Mouse (Mus musculus): ENCODE measurements around the gene A730009L09Rik.
A peak's percentile ranks its signal among the peaks of the same experiment; 100 is the strongest.

Gene A730009L09Rik

DNA sequence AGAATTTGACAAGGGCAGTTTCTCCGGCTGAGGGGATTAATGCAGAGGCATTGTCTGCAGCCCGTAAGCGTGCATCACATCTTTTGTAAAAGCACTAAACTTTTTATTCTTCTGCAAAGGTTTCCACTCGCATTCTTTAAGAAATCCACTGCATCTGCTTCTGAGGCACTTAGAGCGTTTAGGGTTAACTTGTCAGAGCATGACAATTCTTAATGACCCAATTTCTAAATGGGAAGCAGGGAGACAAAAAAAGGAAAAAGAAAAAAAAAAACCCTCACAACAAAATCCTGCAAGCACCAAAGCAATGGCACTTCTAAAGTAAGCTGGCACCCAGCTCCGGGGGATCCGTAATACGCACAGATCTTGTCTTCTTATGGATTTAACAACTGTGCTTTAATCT is at the start of gene A730009L09Rik:
Gene A730009L09Rik (plus strand): TSS at position 301 of the 400 bp plus-strand sequence.
- DNase-seq, result no peak

DNA sequence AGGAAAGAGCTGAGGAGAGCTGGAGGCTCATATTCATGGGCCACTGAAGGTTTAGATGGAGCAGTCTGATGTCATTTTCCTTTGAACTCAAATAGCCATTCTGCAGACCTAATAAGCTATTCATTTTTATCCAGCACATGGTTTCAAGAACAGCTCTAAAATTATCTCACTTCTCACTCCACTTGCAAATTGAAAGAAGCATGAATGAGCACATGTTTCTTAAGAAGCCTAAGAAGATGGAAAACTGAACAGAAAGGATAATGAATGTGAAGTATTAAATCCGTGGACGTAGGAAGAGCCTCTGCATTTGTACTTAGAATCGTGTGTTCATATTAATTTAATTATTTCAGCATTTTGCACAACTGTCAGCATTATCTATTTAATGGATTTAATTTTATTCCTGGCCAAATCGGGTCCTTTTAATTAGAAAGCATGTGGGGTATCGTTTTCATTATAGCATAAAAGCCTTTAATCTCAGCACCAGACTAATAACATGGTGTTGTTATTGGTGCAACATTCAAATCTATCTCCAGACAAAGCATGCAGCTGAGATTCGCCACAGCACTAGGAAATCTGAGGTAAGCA is 49.2 kb upstream of the A730009L09Rik start:
- DNase-seq, result no peak

DNA sequence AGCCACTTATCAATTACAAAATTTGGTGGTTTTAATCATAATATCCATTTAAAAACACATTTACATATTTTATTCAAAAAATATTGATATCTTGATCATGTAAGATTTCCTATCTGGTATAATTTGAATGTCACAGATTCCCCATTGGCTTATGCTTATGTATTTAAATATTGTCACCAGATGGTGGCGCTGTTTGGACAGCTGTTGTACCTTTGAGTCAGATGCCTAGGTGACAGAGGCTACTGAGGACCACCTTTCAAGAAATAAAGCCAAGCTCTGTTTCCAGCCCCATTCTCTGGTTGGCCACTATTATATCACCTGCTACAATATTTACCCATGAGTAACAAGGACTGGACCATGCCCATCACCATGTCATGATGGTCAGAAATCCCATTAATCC is 46.0 kb upstream of the A730009L09Rik start:
- DNase-seq, result no peak

DNA sequence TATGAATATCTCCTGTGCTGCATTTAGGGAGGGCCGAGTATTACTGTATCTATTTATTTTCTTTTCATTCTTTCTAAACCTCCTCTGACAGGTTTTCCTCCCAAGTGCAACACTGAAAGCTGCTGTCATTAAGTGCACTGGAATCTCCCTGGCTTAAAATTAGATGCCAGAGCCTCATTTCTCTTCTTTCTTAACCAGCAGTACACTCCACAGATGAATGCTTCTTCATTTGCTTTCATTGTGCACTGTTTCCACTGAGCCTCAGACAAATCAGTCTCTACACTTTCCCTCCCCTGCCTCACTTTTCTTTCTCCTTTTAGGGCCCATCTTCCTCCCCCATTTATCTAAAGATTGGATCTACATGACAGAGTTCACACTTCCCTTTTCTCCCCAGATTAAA is 44.9 kb upstream of the A730009L09Rik start:
- no peak for DNase-seq

DNA sequence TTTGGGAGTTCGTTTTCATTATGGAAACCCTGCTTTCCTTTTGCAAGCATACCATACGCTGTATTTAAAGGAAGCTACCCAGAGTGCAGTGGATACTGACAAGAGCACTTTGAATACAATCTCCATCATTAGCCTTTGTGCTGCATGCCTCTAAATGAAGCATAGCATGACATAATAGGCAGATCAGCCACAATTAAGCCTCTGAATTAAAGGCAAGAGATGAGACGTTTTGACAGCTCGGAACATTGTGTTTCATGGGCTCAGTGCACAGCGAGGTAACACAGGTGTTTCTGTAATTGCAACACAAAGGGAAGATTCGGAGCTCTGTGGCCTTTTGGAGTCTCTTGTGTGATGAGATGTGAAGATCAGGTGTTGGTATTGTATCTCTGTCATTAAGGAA is 41.5 kb upstream of the A730009L09Rik start:
- DNase-seq, result no peak

DNA sequence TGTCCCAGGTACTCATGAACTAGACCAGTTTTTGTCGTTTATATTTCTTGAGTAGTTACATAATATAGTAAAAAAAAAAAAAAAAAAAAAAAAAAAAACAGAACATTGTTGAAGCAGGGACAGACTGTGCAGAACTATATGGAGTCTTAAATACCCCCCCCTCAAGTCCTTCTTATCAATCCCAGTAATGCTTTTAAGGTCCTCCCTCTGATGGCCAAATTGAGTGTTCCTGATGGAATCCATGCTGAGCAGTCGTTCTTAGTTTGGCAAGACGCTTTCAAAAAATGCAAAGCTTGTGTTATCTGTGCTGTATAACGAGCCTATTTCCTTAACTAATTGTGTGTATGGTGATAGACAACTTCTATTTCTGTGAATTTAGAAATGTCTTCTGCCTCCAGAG is 40.2 kb upstream of the A730009L09Rik start:
- DNase-seq, result no peak

DNA sequence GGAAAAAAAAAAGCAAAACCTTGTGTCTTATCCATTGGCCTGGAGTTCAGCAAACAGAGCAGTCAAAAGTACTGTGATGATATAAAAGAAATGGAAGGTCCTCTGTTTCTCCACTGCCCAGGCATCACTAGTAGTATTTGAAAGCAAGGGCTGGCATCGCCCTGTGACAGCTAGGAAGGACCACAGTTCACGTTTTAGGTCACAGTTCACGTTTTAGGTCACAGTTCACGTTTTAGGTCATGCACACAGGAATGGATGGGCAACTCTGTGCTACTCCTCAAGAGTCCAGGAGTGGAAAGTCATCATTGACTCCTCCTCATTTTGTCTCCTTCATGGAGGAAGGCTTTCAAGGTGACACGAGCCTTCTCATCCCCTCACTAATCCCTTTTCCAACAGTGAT is 38.0 kb upstream of the A730009L09Rik start:
- no peak for DNase-seq

DNA sequence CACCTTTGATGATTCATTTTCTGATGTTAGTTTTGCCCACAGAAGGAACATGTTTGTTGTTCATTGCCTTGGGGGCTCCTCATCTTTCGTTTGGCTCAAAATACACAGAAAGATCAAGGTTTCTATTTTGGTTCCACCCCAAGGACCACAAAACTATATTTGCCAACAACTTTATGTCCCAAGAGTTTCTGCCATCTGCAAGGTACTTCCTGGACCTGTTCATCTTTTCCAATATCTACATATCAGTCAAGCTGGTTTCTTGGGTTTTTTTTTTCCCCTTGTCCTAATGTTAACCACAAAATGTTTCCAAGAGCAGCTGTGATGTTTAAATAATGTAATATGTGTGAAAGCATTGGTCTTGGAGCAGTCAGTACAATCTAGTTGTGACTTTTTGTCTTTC is 37.4 kb upstream of the A730009L09Rik start:
- DNase-seq, result no peak

DNA sequence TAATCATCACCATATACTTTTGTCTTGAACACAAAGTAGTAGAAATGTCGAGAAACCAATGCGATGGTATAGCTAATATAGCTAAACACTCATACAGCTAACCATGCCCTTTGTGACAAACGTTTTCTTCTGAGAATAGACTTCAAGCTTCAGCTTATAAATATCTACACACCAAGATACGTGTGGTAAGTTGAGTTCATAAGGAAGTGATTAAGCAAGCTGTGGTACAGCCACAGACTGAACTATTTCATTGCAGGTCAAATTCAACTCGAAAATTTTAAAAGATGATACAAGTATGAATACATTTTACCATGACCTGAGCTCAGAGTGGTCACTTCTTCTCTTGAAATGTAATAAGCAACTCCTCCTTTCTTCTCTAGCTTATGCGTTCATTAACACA is 37.0 kb upstream of the A730009L09Rik start:
- DNase-seq, result no peak

DNA sequence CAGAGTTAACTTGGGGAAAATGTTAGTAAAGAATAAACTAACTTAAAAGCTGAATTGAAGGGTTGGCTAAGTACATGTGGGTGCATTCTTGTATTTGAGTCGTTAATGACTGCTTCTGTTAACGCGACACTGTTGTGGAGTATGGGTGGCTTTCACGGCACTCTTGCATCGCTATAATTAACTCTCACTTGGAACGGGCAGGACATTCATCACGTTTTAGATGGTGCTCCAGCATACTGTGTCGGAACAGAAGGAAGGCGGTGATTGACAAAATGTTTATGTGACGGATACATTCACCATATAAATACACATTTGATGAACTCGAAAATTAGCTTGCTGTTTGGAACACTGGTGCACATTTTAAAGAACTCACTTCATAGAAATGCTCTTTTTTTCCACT is 29.0 kb upstream of the A730009L09Rik start:
- no peak for DNase-seq

DNA sequence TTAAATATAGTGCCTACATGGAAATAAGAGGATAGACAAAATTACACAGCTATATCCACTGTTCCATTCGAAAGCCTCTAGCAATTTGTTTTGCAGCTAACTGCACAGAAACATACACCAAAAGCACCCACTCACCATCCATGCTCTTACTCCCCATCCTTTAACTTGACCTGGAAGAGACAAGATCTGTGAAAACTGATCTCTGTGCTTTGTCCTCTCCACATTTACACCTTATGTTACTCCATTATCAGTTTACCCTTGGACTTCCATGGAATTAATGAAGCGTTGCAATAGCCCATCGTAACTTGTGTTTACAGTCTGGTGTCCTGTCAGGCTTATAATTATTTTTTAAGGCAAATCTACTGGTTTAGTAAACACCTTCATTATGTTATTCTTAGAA is 20.1 kb upstream of the A730009L09Rik start:
- no peak for DNase-seq

DNA sequence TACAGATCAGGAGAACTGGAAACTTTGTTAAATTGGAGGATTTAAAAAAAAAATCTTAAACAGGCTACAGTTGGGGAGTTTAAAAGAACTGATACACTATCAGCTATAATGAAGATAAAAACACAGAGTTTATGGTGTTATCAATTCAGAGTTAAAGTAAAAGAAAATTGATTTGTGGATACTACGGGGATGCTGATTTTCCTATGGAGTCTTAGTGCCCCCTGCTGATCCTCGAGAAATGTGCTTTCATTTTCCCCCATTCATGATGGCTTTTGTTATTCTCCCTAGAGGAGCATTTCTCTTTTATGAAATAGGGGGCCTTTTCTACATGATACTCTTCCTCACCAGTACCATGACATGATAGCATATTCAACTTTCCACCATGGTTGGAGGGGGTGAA is 19.5 kb upstream of the A730009L09Rik start:
- peak; percentile 6 for DNase-seq

DNA sequence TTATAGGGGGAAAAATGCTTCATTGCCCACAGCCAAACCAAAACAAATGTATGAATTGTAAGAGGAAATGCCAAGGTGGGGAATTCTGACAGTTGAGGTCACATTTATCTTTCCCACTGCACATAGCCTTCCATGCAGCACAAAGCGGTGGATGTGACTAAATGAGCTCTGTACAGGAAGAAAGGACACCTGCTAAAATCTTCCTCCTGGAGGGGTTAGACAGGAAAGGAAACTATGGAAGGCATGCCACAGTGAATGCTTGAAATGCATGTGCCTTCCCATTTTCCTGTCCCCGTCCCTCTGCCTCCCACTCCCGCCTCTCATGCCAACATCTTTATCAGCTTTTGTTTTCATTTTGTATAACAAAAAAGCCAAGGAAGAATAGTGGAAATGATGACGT is 7.2 kb upstream of the A730009L09Rik start:
- no peak for DNase-seq

DNA sequence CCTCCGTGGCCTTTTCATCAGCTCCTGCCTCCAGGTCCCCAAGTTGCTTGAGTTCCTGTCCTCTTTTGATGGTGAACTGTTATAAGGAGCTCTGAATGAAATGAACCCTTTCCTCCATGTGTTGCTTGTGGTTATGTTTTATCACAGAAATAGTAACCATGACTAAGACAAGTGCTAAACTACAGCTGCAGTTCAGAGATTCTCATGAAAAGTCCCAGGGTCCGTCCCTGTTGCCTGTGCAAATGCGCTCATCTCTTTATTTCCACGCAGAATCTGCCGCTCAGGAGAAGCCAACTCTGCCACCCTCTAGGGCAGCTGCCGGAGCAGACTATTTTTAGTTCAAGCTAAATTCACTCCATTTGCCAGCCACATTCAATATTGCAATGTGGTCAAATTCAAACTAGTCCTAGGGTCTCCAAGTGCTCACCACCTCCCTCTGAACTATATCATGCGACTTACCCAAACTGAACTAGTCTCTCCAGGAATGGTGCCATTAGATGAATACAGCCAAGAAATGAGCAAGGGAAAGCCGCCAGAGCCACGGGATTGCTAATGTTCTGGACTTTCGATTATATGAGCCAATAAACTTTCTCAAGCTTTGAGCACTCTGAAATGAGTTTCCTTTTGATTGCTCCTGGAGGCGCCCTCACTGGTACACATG is 7.2 kb downstream of the A730009L09Rik start:
- DNase-seq, result no peak

DNA sequence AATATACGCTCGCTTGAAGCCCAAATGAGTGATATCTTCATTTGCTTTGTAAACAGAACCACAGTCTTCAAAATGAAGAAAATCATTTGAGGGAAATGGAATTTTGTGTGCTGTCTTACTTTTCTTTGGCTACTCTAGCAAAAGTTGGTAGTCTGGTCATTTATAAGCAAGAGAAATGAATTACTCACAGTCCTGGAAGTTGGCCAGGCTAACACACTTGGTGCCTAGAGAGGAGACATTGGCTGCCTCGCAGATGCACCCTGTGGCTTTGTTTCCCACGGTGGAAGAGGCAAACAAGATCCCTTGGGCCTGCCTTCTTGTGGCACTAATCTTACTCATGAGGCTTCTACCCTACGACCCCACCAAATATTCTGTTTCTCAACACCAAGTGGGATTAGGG is 8.1 kb downstream of the A730009L09Rik start:
- DNase-seq, result no peak

DNA sequence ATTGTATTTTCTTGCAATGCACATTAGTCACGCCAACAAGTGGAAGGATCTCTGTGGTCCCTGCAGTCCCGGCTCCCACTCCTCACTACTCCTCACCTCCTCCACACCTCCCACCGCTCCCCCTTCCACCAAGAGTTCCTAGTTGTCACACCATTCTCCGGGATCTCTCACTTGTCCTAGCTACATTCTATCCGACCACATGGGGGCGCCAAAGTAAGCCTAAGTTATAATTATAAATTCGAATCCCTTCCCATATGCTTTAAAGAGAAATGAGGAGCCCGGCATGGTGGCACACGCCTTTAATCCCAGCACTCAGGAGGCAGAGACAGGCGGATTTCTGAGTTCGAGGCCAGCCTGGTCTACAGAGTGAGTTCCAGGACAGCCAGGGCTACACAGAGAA is 12.5 kb downstream of the A730009L09Rik start:
- DNase-seq, result peak; percentile 67

DNA sequence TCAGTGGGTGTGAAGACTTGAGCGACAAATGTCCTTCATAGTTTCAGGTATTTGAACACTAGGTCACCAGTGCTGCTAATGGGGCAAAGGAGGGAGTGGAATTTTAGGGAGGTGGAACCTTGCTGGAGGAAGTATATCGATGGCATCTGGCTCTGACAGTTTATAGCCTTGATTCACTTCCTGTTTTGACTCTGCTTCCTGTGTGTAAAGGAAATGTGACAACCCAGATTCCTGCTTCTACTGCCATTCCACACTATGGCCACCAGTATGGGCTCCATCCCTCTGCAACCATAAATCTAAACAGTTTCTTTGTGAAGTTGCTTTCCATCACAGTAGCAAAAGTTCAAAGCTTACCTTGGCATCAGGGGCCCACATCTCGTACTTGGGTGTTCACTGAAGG is 17.9 kb downstream of the A730009L09Rik start:
- DNase-seq, result no peak

DNA sequence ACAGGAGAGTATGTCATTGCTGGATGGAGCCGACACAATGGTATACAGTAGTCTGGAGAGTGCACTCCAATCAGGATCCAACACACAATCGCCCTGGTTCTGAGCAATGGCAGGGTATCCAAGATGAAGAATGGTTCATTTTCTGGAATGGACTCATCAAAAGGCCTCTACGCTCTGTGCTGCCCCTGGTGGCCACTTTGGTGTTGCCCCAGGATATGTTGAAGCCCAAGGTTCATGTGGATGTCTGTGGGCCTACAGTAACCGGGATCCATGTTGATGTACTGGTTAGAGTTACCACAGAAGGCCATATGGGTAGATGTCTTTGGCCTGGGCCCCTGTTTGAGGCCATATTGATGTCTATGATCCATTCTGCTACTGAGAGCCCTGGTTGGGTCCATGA is 31.1 kb downstream of the A730009L09Rik start:
- no peak for DNase-seq

DNA sequence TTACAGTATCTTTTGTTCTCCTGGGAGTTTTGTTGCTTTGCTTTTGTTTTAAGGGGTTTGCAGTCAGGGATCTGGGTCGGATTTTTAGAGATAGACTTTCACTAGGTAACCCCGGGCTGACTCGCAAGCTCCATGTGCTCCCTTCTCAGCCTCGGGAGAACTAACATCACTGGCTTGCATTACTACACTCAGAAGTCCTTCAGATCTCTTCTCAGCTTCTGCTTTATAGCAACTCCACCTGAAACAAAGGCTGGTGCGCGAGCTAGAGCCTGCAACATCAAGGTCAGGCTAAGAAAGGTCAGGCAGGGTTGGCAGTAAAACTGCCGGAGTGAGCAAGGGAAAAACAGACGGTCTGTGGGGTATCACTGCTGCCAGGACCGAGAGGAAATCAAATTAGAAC is 34.2 kb downstream of the A730009L09Rik start:
- DNase-seq, result no peak

DNA sequence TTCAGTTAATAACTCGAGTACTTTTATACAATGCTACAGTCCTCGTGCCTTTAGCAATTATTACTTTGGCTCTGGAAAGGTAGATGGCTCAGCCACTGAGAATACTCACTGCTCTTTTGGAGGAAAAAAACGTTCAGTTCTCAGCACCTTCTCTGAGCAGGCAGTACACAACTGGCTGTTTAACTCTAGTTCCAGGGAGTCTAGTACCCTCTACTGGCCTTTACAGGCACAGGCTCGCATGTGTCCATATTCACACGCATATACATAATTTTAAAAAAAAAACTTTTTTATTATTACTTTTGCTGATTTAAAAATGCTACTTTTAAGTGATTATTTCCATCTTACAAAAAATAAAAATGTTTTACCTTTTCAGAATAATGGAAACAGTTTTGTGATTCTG is 35.5 kb downstream of the A730009L09Rik start:
- DNase-seq, result no peak

DNA sequence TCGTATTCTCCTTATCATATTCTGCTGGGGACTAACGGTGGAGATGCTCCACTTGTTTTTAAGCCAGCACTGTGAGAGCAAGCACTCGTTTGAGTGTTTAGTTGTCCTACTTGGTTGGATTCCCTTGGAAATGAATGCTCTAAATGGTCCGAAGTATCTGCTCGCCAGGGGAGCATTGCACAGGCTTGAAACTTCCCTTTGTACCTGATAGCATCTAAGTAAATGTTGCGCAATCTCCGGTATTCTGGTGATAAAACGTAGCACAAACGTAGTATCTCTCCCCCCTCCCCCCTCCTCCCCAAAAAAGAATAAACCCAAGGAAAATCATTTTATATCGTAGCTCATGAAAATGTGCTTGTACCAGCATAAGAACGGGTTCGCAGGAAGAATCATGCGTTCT is 39.1 kb downstream of the A730009L09Rik start:
- no peak for DNase-seq

DNA sequence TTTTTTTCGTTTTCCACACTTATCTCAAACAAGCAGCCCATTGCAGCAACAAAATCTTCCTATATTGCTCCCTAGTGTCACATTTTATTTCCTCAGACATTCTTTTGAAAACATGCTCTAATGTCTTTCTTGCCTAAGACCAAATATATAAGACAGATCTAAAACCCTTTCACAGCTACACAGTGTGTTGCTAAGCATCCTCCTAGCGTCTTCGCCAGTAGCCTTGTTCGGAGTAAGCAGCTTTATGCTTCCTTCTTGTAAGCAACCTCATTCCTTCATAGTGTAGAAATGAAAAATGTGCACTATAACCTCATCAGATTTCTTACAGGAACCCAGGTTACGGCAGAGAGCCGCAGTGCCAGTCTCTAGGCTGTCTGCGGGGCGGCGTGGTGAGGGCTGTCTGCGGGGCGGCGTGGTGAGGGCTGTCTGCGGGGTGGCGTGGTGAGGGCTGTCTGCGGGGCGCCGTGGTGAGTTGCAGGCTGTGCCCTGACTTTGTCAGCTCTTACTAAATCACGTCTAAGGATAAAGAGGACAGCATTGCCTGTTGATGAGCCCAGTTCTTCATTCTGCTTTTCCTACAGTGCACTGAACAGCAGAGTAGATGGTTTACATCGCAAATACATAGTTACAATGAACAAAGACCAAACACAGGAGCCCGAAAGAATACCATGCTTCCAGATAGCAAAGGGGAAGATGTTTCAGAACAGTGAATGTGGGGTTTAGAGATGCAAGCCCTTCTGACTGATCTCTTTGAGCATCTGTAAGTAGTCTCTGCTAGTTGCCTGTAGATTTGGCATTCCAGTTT is 43.4 kb downstream of the A730009L09Rik start:
- DNase-seq, result no peak

DNA sequence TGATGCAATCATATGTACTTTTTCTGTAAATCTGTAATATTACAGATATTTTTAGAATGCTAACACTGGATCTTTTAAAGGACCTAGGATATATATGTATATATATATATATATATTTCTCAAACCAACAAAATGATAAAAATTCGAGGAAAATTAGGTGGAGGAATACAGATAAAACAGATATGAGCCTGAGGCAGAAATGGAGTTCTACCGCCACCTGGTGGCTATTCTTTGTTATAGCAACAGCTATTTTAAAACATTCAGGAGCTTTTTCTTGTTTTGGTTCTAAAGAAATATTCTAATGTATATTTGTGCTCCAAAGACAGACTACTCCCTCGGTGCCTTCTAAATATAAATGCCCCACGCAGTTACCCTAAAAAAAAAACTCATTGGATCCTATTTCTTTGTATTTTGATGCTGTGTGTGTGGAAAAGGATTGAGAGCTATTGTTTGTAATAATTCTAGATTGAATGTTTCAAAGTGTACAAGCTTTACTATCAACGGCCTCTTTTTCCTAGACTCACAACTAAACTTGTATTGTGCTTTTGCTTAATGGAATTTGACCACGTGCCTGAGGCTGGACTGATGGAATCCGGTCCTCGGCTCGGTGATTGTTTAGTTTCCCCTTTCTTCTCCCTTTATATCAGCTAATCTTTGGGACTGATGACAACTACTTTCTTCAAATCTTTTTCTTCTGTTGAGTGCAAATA is 44.8 kb downstream of the A730009L09Rik start:
- no peak for DNase-seq

DNA sequence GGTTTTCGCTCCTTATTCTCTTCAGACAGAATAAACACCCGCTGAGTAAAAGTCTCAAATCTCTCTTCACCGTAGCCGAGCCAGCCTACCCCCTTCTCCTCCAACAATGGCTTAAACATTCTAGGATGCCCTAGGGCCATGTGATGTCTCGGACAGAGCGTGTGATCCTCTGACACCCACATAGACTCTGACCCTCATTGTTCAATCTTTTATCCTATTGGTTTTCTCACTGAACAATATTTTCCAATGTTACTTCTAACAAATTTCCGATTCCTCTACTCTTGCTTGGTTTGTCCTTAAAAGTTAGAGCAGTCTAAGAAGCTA is 45.3 kb downstream of the A730009L09Rik start:
- DNase-seq, result no peak

All from lung, postnatal 14 days (tissue).